In the genomic region with DNA sequence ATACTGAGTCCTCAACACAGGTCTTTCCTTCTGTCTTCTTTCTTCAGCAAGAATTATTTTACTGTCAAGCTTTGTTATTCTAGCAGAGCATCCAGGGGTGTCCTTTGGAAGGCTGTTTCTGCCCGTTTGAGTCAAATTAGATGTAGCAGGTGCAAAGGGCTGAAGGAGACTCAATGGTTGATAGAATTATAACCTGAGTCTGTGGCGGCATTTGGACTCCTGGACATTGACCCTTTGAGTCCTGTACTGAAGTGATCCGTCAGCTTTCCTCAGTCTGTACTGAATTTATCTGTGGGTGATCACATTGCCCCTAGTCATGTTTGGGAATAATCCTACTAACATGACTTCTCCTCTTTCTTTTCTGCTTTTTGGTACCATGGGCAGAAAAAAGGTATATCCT, we compare ENCODE assay signal across 23 mouse cellular contexts.
A peak's percentile ranks its signal among the peaks of the same experiment; 100 is the strongest.
DNase-seq lines count a peak whose midpoint lies in the region; ATAC-seq lines count a peak whose summit lies in the region.
"Had no signal": no experiment of that assay in that cellular context is flagged by ENCODE, and none has a peak within 500 bp of the region (broad histone marks: within the 10 kb centered on the region; RNA-seq: fewer than 3 reads in every experiment).

No protein-coding gene starts in this region.

- H3K27me3 ChIP-seq in kidney, embryonic 16.5 days (ENCODE audit: insufficient read depth, low read length), result no peaks in the 10 kb centered on the region
- no peaks in the 10 kb centered on the region for H3K27me3 ChIP-seq in kidney, embryonic 15.5 days
- H3K27me3 ChIP-seq: forebrain, embryonic 13.5 days; heart, embryonic 13.5 days; hindbrain, embryonic 12.5 days had no signal

- intact Hi-C loops in heart, postnatal 36 days (cut with DNase I), result no loop called here

- DNase-seq in kidney, adult 11 months, result peak; percentile 47
- peak; percentile 62 to 67 for DNase-seq in kidney, adult 8-10 months
- DNase-seq in kidney, postnatal 14 days, result peak; percentile 10
- no peak for DNase-seq in heart, postnatal 36 days
- DNase-seq in lung, postnatal 10 days, result no peak
- DNase-seq: adrenal gland, adult 8-10 months; adrenal gland, postnatal 25 days; cerebellum, adult 11-12 months; cerebellum, adult 8-10 months; cerebellum, postnatal 10 days; gastrocnemius, postnatal 10 days; gastrocnemius, postnatal 36 days; heart, adult 2 months; heart, postnatal 14 days had no signal

- no peak overlapping the region for H3K27ac ChIP-seq in kidney, embryonic 16.5 days (ENCODE audit: low read length)
- no peak overlapping the region for H3K27ac ChIP-seq in kidney, embryonic 15.5 days
- H3K27ac ChIP-seq: forebrain, embryonic 10.5 days; forebrain, embryonic 13.5 days; heart, adult 2 months; heart, embryonic 10.5 days; heart, embryonic 13.5 days; hindbrain, embryonic 12.5 days had no signal

- no peak overlapping the region for H3K4me3 ChIP-seq in kidney, embryonic 16.5 days (ENCODE audit: low read length)
- H3K4me3 ChIP-seq in kidney, embryonic 15.5 days (replicated peaks), result no peak overlapping the region
- H3K4me3 ChIP-seq: forebrain, embryonic 10.5 days; forebrain, embryonic 13.5 days; heart, adult 2 months; heart, embryonic 10.5 days; heart, embryonic 13.5 days; hindbrain, embryonic 12.5 days had no signal

- no peaks in the 10 kb centered on the region for H3K4me1 ChIP-seq in kidney, embryonic 16.5 days (ENCODE audit: insufficient read depth, low read length)
- H3K4me1 ChIP-seq in kidney, embryonic 15.5 days, result no peaks in the 10 kb centered on the region
- H3K4me1 ChIP-seq: forebrain, embryonic 10.5 days; forebrain, embryonic 13.5 days; hindbrain, embryonic 12.5 days had no signal

- 47% methylated on average over 3 of the region's 3 CpGs for WGBS in kidney, embryonic 16.5 days
- 58% methylated on average over 3 of the region's 3 CpGs for WGBS in kidney, embryonic 15.5 days

- no peaks in the 10 kb centered on the region for H3K9me3 ChIP-seq in kidney, embryonic 16.5 days (ENCODE audit: low read length)
- no peaks in the 10 kb centered on the region for H3K9me3 ChIP-seq in kidney, embryonic 15.5 days (replicated peaks)
- H3K9me3 ChIP-seq: forebrain, embryonic 10.5 days; forebrain, embryonic 13.5 days; heart, embryonic 10.5 days; heart, embryonic 13.5 days; hindbrain, embryonic 12.5 days had no signal

- no peak for ATAC-seq in kidney, embryonic 16.5 days (ENCODE audit: low FRiP score, low TSS enrichment)
- ATAC-seq in kidney, embryonic 15.5 days (replicated peaks; ENCODE audit: low FRiP score), result no peak
- ATAC-seq: activated CD4-positive, CD25-positive, alpha-beta regulatory T cell, adult 4 months; forebrain, embryonic 13.5 days; forebrain, embryonic 16.5 days had no signal

- H3K4me2 ChIP-seq in kidney, embryonic 16.5 days (replicated peaks; ENCODE audit: low read depth, low read length), result no peak overlapping the region
- no peak overlapping the region for H3K4me2 ChIP-seq in kidney, embryonic 15.5 days
- H3K4me2 ChIP-seq: forebrain, embryonic 13.5 days; heart, embryonic 13.5 days; hindbrain, embryonic 12.5 days had no signal

- H3K9ac ChIP-seq in kidney, embryonic 16.5 days (replicated peaks; ENCODE audit: low read length), result no peak overlapping the region
- H3K9ac ChIP-seq in kidney, embryonic 15.5 days, result no peak overlapping the region
- H3K9ac ChIP-seq: forebrain, embryonic 13.5 days; heart, embryonic 13.5 days; hindbrain, embryonic 12.5 days had no signal

- no peaks in the 10 kb centered on the region for H3K36me3 ChIP-seq in kidney, embryonic 16.5 days (ENCODE audit: insufficient read depth, low read length)
- H3K36me3 ChIP-seq in kidney, embryonic 15.5 days, result no peaks in the 10 kb centered on the region
- H3K36me3 ChIP-seq: forebrain, embryonic 10.5 days; heart, embryonic 10.5 days; heart, embryonic 13.5 days; hindbrain, embryonic 12.5 days had no signal

Comparison
In these comparisons a context has a peak if more than half of its experiments do, and no peak if none do; other contexts are left out.
1. DNase-seq: peak in kidney, adult 11 months (single experiment), kidney, adult 8-10 months (2 of 2) and kidney, postnatal 14 days (single experiment); none in heart, postnatal 36 days (0 of 2) and lung, postnatal 10 days (single experiment).